Mouse (Mus musculus) megakaryocyte, embryonic 14.5 days (primary cell): ENCODE data around the gene B4galnt3. TPM values are rescaled to one million over a fixed set of nuclear protein-coding genes. Genes with fewer than 3 reads are reported as not detected.

Experiments used
- H3K27me3 ChIP-seq: replicated peaks from 2 replicates; pipeline ENCODE3; 2012; ENCODE audit warnings: inconsistent platforms
- H3K36me3 ChIP-seq: replicated peaks from 2 replicates; pipeline ENCODE3; 2012; ENCODE audit warnings: low read length, inconsistent platforms, mixed read lengths
- H3K4me1 ChIP-seq: 2 replicates; pipeline ENCODE4 v1.6.1; 2012; ENCODE audit warnings: inconsistent platforms
- H3K4me3 ChIP-seq: replicated peaks from 2 replicates; pipeline ENCODE3; 2012; ENCODE audit warnings: moderate library complexity, mild to moderate bottlenecking, inconsistent platforms
- H3K9me3 ChIP-seq: 2 replicates; pipeline ENCODE4 v1.6.1; 2012; ENCODE audit warnings: inconsistent platforms
- FLI1 ChIP-seq: IDR thresholded peaks from 2 replicates; pipeline ENCODE4 v1.6.1; 2012; ENCODE audit warnings: low read length, inconsistent platforms, mixed read lengths
- GATA1 ChIP-seq: IDR thresholded peaks from 3 replicates; pipeline ENCODE4 v1.6.1; 2012; ENCODE audit warnings: mixed read lengths, low read length, inconsistent platforms, borderline replicate concordance
- polyA plus RNA-seq: library from polyadenylated mRNA; stranded (reverse); fragments of >175 nt; gene quantifications from 2 replicates; pipeline ENCODE4 v1.2.3, GENCODE M21; 2012; ENCODE audit warnings: low replicate concordance; ENCODE audit not compliant: insufficient read depth

Gene B4galnt3
- polyA plus RNA-seq, 1 experiment = 0.03 TPM

DNA sequence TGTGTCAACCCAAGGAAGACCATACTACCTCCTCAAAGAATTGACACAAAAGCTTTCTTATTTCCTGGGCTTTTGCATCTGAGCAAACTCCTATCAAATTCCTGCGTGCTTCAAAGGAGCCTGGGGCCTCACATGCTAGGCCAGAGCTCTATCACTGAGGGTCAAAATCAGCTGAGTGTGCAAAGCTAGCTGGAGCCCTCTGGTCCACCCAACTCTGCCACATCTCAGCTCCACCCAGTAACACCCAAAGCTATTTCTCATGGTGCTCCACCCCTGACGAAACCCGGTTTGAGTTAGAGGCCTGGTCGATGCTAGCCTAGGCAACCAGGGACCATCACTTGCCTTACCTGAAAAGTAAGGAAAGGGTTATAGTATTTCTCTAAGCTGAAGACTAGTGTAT is 39.2 kb downstream of the B4galnt3 start:
- peaks cover 50% of the 10 kb centered on the region for H3K27me3 ChIP-seq
- H3K4me3 ChIP-seq = no peak overlapping the region
- no peak for TF ChIP-seq GATA1
- no peaks in the 10 kb centered on the region for H3K9me3 ChIP-seq
- no peaks in the 10 kb centered on the region for H3K36me3 ChIP-seq
- no peaks in the 10 kb centered on the region for H3K4me1 ChIP-seq

- Histone ChIP-seq H3K36me3 (no peaks in the 10 kb centered on the region), H3K4me3 (no peak overlapping the region), H3K9me3 (no peaks in the 10 kb centered on the region), H3K27me3 (peaks cover 54% of the 10 kb centered on the region), H3K4me1 (no peaks in the 10 kb centered on the region)
- TF ChIP-seq GATA1 = no peak
- TF ChIP-seq FLI1 = no peak
Measured at GRCm38 (mm10) chr6:120254640-120255039, 39.7 kb downstream of the B4galnt3 start.

GRCm38 (mm10) chr6:120252741-120253140 is 41.6 kb downstream of the B4galnt3 start:
- no peak overlapping the region for H3K4me3 ChIP-seq
- TF ChIP-seq GATA1 (no peak), FLI1 (no peak)
- no peaks in the 10 kb centered on the region for H3K4me1 ChIP-seq
- H3K36me3 ChIP-seq = no peaks in the 10 kb centered on the region
- H3K9me3 ChIP-seq = no peaks in the 10 kb centered on the region
- H3K27me3 ChIP-seq = peaks cover 45% of the 10 kb centered on the region

DNA sequence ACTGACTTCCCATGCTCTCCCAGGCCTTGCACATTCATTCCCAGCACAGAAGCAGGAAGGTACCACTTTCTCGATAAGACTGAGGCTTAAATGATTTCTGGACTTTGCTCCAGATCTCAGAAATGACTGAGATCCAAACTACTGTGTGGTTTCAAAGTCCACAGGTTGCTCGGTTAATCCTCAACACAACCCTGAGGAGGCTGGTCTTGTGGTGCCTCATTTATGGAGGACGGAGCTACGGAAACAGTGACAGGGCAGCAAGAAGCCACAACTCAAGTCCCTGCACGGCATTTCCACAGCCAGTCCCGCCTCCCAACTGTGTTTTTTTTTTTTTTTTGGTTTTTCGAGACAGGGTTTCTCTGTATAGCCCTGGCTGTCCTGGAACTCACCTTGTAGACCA is 43.3 kb downstream of the B4galnt3 start:
- Histone ChIP-seq H3K27me3 (peaks cover 45% of the 10 kb centered on the region), H3K36me3 (no peaks in the 10 kb centered on the region), H3K4me1 (no peaks in the 10 kb centered on the region), H3K4me3 (no peak overlapping the region), H3K9me3 (no peaks in the 10 kb centered on the region)
- no peak for TF ChIP-seq FLI1
- no peak for TF ChIP-seq GATA1

DNA sequence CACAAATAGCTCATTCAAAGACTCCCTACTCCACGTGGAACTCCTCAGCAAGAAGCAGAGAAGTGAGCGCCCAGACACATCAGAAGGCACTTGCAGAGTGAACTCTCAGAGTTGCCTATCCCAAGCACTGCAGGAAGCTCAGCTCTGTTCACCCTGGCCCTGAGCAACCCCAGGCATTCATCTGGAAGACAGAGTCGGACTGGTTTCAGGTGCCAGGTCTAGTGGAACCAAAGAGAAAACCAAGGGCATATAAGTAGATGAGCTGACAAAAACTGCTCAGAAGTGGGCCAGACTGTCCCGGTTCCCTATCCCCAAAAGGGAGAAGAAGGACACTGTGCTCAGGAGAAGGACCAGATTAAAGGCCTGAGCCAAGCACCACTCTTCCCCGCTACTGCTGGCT is 44.5 kb downstream of the B4galnt3 start:
- no peaks in the 10 kb centered on the region for H3K36me3 ChIP-seq
- H3K4me3 ChIP-seq = no peak overlapping the region
- TF ChIP-seq GATA1 (no peak), FLI1 (no peak)
- H3K9me3 ChIP-seq = no peaks in the 10 kb centered on the region
- H3K4me1 ChIP-seq = no peaks in the 10 kb centered on the region
- peaks cover 35% of the 10 kb centered on the region for H3K27me3 ChIP-seq

- Histone ChIP-seq H3K36me3 (no peaks in the 10 kb centered on the region), H3K4me3 (no peak overlapping the region), H3K27me3 (peaks cover 32% of the 10 kb centered on the region), H3K4me1 (no peaks in the 10 kb centered on the region), H3K9me3 (no peaks in the 10 kb centered on the region)
- no peak for TF ChIP-seq FLI1
- no peak for TF ChIP-seq GATA1
Measured at GRCm38 (mm10) chr6:120246676-120247075, 47.7 kb downstream of the B4galnt3 start.

DNA sequence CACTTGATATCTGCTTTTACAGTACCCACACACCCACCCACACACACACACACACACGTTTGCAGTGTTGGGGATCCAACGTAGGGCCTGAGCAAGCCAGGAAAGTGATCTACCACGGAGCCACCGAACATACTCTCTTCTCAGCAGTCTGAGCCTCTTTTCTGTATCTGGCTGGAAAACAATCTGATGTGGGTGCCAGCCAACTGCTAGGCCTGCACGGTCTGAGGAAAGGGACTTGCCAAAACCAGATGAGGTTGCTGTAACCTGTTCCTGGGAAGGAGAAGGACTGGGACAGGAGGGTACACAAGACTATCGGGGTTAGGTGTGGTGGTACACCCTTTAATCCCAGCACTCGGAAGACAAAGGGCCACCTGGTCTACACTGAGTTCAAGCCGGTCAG is 51.1 kb downstream of the B4galnt3 start:
- Histone ChIP-seq H3K4me1 (no peaks in the 10 kb centered on the region), H3K9me3 (no peaks in the 10 kb centered on the region), H3K27me3 (peaks cover 29% of the 10 kb centered on the region), H3K36me3 (no peaks in the 10 kb centered on the region), H3K4me3 (no peak overlapping the region)
- TF ChIP-seq GATA1 (no peak), FLI1 (no peak)

DNA sequence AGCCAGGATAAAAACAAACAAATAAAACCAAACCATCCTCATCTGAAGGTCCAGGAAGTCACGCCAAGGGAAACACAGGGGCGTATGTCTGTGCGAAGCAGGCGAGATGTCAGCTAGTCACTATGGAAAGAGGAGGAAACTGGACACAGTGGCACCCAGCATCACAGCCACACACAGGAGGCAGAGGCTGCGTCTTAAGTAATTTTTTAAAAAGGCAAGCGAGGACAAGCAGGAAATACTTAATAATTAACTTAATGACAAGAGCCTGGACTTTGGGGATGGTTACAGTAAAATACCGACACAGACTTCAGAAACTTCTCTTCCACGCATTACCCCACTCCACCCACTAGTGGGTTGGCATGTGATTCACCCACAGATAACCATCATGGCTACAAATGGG is 51.8 kb downstream of the B4galnt3 start:
- Histone ChIP-seq H3K27me3 (peaks cover 34% of the 10 kb centered on the region), H3K9me3 (no peaks in the 10 kb centered on the region), H3K36me3 (no peaks in the 10 kb centered on the region), H3K4me1 (no peaks in the 10 kb centered on the region), H3K4me3 (no peak overlapping the region)
- no peak for TF ChIP-seq GATA1
- TF ChIP-seq FLI1 = no peak

DNA sequence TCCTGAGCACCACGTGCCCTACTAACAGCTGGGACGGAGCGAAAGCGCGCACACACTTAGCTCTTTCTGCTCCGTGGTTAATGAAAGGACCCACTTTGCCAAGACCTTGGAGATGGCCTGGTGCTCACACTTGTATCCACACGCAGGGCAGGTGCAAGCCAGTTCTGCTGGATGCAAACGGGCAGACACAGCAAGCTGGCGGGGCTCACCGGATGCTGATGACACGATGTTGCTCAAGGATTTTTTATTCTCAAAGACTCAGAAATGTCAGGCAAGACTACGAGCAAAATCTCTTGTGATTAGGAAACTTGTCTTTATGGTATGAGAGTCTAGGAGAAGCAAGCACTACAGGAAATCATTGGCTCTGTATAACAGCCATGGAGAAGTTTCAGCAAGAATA is 52.9 kb downstream of the B4galnt3 start:
- TF ChIP-seq GATA1 = no peak
- TF ChIP-seq FLI1 = no peak
- Histone ChIP-seq H3K4me1 (no peaks in the 10 kb centered on the region), H3K9me3 (no peaks in the 10 kb centered on the region), H3K4me3 (no peak overlapping the region), H3K36me3 (no peaks in the 10 kb centered on the region), H3K27me3 (peaks cover 34% of the 10 kb centered on the region)

GRCm38 (mm10) chr6:120240461-120240860 is 53.9 kb downstream of the B4galnt3 start:
- no peaks in the 10 kb centered on the region for H3K4me1 ChIP-seq
- H3K36me3 ChIP-seq = no peaks in the 10 kb centered on the region
- H3K4me3 ChIP-seq = no peak overlapping the region
- H3K9me3 ChIP-seq = no peaks in the 10 kb centered on the region
- TF ChIP-seq GATA1 (no peak), FLI1 (no peak)
- peaks cover 39% of the 10 kb centered on the region for H3K27me3 ChIP-seq

GRCm38 (mm10) chr6:120235874-120236273 is 58.5 kb downstream of the B4galnt3 start:
- H3K36me3 ChIP-seq = no peaks in the 10 kb centered on the region
- no peak for TF ChIP-seq GATA1
- no peak for TF ChIP-seq FLI1
- peaks cover 60% of the 10 kb centered on the region for H3K27me3 ChIP-seq

DNA sequence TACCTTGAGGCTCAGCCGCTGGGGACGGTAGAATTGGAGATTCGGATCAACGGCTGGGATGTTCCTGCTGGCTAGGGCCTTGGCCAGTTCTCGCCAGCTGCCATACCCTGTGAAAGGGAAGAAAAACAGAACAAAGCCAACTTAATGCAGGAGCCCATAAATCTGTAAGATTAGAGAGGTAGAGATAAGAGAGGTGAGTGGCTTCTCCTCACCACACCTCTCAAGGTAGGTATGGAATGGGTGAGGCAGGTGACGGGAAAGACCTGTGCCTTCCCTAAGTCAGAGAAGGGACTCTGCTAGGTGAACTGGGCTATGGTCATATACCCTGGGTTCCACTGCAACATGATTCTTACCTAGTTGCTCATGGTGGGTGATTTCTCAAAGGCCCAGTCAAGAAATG is 61.5 kb downstream of the B4galnt3 start:
- peaks cover 64% of the 10 kb centered on the region for H3K27me3 ChIP-seq
- H3K4me1 ChIP-seq = no peaks in the 10 kb centered on the region
- H3K9me3 ChIP-seq = no peaks in the 10 kb centered on the region
- no peak for TF ChIP-seq FLI1
- TF ChIP-seq GATA1 = no peak
- H3K36me3 ChIP-seq = no peaks in the 10 kb centered on the region
- no peak overlapping the region for H3K4me3 ChIP-seq

More at GRCm38 (mm10) chr6:120235874-120236273, 58.5 kb downstream of the B4galnt3 start:
- no peak overlapping the region for H3K4me3 ChIP-seq
- H3K9me3 ChIP-seq = no peaks in the 10 kb centered on the region
- no peaks in the 10 kb centered on the region for H3K4me1 ChIP-seq
